Mouse (Mus musculus) ovary, postnatal 36 days (tissue): ENCODE data around the gene Hebp1.

Experiments used
- DNase-seq: peaks from one replicate; pipeline ENCODE4 v3.0.0; 2022; ENCODE audit warnings: low spot score, mixed read lengths

Hebp1 gene

DNA sequence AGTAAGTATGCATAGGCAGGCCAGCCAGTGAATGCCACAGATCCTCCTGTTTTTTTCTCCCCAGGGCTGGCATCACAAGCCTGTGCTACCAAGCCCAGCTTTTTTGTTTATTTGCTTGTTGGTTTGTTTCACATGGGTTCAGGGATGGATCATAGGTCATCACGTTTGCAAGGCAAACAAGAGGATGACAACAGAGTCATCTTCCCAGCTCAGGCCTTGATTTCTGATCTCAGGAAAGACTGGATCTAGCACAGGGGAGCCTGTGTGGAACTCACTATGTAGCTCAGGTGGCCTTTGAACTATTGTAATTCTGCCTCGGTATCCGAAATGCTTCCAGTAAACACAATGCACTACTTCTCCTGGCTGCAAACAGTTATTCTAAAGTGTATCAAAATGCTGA, 35.5 kb downstream of the Hebp1 start:
- DNase-seq = no peak

DNA sequence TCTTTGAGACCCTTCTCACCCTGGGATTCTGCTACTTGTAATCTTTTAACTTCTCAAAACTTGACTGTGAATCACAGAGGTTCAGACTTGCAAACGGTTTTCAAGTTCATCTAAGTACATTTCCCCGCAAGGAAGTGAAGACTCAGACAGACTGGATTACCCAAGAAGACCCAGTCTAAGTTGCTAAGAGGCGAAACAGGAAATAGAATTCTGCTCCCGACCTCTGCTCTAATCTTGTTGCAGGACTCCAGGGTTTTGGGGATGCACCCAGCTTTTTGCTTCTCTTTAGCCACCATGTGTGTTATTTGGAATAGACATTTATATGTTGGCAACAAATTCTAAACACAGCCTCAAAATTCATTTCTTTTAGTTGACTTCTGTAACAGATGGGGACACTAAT, 36.5 kb downstream of the Hebp1 start:
- no peak for DNase-seq

DNA sequence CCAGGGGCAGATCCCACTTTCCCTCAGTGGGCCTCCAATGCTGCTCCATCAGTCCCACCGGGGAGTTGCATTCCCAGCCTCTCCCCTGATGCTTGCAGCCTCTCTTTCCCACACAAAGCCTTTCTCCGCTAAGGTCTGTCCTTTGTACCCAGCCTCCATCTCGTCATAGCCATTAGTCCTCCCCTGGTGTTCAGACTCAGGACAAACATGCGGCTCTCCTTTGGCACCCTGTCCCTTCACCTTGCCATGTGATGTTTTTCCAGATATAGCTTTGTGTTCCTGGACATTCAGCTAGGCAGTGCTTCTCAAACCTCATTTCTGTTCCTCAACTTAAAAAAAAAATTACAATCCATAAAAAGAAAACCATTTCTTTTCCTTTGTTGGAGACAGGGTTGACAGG, 39.3 kb downstream of the Hebp1 start:
- no peak for DNase-seq

DNA sequence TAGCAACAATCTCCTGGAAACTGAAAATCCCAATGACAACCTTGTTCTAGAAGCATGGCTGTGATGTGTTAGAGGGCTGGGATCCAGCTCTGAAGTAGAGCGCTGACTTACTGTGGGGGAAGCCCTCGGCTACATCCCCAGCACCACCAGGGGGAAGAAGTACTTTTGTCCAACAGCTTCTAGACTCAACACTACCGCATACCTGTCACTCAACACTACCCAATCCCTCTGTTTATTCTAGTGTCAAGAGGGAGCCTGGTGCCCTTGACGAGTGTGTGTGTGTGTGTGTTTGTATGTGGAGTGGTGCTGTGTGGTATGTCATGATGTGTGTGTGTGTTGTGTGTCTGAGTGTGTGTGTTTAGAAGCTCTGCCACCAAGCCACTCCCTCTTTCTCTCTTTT, 40.3 kb downstream of the Hebp1 start:
- DNase-seq = no peak

DNA sequence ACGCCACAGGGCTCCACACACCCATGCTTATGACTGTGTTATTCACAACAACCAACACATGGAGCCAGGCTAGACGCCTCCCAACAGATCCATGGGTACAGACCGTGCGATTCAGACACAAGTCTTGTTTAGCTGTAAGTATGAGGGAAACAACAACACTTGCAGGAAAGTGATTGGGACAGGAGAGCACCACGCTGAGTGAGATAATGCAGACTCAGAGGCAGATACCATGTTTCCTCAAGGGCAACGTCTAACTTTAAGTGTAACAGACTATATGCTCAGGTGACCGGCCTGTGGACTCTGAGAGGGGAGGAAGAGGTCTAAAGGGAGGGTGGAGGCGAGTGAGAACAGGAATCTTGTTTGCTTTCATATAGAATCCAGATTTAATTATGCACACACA, 41.2 kb downstream of the Hebp1 start:
- no peak for DNase-seq

DNA sequence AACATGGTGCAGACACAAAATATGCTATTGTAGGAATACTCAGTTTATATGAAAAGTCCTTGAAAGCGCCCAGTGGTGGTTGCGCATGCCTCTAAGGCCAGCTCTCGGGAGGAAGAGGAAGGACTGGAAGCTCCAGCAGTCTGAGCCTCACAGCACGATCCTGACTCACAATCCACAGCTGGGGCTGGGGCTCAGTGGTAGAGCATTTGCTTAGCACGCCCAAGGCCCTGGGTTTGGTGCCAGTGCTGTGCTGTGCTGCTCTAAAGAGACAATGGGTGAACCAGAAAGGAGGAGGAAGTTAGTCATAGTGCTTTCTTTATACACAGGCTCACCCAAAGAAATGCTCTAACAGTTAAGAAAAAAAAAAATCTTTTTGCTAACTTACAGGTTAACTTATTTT, 44.1 kb downstream of the Hebp1 start:
- no peak for DNase-seq

DNA sequence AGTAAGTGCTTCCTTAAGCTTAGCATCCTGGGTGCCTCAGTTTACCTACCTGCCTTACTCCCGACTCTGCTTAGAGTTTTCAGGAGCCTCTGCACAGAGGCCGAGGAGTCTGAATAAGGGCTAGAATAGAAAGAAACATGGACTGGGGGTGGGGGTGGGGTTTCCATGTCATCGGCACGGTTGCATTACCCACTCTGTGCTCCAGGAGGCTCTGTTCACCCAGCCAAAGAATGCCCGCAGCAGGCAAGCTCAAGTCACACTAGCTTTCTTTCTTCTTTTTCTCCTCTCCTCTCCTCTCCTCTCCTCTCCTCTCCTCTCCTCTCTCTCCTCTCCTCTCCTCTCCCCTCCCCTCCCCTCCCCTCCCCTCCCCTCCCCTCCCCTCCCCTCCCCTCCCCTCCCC, 47.5 kb downstream of the Hebp1 start:
- peak; percentile 10 for DNase-seq

DNA sequence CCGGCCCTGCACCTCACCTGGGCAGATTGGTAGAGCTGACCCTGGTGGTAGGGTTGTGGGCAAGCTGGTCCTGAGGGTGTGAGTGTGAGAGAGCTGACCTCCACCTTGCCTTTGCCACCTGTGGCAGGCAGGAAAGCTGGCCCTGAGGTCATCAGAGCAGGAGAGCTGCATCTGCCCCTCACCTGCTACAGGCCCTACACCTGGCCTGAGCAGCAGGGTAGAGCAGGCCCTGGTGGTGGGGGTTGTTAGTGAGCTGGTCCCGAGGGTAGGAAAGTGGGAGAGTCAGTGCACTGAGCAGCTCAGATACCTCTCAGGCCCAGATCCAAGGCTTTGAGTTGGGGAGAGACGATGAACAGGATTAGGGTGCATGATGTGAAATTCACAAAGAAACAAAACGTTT, 48.1 kb downstream of the Hebp1 start:
- no peak for DNase-seq

DNA sequence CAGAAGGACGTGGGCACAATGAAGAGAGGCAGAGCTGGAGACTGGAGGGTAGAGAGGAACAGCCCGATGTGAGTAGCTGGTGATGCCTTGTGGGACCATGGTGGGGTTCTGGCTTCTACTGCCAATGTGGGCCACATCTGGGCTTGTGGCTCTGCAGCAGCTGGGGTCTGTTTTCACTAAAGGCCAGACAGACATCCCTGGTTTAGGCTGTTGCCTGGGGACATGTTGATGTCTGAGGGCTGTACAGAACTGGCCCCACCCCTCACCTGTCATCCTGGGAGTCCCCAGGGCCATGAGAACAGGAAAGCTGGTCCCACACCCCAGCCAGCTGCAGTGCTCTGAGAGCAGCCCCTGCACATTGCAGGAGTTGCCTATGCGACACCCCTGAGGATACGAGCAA, 48.6 kb downstream of the Hebp1 start:
- no peak for DNase-seq

DNA sequence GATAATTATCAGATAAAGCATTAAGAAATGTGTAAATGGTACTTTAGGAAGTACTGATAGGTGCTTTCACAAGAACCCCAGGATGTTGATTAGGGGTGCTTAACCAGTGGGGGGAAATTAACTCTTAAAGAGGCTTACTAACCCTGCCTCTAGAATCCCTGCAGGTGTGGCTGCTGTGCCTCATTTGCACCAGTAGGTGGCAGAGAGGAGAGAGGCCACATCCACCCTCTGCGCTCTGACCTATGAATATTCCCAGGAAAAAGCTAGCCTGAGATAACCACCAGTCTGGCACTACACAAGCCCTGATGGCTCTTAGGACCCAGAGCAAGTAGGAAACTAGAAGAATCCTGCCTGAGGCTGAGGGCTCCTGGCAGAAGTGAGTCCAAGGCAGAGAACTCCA, 49.3 kb downstream of the Hebp1 start:
- no peak for DNase-seq

DNA sequence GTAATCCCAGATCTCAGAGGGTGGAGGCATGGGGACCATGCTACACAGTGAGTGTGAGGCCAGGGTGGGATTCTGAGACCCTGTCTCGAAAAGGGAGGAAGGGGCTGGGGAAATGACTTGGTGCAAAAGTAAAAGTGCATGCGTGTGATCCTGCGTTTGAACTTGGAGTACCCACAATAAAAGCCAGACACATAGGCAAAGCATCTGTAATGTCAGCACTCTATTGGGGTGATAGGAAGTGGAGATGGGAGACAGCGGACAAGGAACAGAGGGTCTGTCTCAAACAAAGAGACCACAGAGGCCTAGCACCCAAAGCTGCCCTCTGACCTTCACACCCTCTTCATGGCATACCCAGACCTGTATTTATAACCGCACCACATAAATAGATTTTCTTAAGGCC, 51.8 kb downstream of the Hebp1 start:
- DNase-seq = no peak

DNA sequence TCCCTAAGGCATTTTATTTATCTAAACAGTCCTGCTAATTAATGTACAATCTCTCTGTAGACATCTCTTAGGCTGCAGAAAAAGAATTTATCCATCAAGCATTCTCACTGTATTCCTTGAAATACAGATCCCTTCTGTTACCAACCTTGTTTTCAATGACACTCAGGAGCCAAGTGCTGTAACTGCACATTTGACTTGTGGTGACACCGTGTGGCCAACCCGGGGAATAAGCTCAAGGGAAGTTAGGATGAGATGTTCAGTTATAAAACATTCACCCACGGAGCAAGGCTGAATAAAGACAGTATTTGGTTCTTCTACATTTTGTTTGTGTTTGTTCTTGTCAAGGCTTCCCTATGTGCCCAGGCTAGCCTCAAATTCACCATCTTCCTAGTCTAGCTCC, 53.3 kb downstream of the Hebp1 start:
- DNase-seq = peak; percentile 21

DNA sequence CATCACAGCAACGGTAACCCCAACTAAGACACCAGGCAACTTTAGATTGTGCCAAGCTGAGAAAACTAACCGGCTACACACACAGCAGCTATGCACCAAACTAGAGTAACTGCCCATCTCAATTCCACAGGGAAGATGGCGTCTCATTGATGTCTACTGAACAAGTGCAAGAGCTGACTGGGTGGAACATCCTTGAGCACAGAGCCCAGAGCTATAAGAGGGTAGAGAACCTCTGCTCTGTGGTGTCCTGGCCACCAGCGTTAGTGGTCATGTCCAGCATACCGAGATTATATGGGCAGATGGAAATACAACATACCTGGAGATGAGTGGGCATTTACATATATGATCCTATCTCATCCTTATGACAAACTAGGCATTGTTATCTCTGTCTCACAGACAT, 54.7 kb downstream of the Hebp1 start:
- DNase-seq = no peak

DNA sequence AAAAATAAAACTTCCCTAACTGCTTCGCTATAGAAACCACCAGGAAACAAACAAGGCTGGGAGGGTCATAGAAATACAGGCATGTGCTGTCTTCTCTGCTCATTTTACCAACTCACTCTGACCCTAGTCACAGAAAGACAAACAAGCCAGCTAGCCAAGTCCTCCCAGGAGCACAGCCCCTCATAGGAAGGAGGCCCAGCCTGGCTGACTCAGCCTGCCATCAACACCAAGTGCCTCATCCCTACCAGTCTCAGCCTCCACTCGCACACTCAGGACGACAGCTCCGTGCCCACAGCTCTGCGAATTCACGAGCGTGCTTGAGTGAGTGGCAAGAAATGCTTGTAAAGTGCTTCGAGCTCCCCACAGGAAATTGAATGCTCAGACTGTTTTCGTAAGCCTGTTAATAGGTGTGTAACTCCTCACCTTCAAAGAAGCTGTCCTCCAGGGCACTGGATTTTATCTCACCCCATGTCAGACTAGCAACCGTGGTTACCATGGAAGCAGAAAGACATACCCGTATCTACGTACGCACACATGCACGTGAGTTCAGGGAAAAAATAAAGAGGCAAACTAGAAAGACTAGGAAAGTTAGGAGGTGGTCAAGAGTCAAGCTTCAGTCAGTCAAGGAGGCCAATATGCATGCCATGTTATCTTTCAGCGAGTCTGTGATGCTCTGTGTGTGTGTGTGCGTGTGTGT, 56.2 kb downstream of the Hebp1 start:
- no peak for DNase-seq

DNA sequence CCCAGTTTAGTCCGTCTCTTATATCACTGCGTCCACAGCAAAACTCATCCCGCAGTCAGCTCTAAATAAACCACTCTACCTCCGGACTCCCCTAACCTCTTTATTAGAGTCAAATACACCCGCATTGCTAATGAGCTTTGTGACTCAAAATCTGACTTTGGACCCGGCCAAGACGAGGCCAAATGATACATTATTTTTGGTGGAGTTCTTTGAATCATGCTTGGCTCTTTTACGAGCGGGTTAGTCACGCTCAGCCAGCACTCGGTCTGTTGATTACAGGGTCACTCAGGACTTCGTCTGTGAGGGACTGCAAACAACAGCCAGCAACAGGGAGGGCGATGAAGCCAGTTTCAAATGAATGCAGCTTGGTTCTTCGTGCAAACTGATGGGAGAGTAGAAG, 59.1 kb downstream of the Hebp1 start:
- no peak for DNase-seq

DNA sequence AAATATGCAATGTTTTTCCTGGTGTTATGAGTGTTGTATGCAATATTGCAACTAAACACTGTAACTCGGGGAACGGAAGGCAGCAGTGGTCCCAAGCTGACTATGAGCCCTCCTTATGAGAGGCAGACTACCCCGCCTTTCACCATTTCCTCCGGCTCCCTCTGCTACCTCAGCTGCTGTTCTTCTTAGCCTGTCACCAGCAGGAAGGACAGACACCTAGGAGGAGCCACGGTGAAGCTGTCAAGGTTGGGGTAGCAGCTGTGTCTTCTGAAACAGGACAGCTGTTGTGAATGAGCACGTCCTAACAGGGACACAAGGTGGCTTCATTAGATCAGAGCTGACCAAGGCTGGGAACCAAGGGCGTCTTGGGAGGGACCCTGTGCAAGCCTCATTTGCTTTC, 59.6 kb downstream of the Hebp1 start:
- no peak for DNase-seq

DNA sequence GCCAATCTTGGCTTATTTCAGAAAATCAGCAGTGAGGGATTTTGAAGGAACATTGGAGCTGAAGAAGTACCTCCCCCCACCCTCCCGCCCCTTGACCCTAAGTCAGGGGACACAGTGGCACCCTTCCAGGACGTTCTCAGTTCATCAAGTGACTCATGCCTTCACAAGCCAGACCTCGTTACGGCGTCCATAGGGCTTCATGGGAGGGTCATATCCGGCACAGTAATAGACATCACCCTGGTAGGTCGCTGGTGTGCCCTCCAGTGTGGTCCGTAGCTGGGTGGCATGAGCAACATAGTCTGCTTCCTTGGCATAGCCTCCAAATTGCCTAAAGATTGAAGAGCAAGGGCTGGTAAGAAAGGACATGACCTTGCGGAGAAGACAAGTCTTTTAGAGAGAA, 60.1 kb downstream of the Hebp1 start:
- DNase-seq = no peak

DNA sequence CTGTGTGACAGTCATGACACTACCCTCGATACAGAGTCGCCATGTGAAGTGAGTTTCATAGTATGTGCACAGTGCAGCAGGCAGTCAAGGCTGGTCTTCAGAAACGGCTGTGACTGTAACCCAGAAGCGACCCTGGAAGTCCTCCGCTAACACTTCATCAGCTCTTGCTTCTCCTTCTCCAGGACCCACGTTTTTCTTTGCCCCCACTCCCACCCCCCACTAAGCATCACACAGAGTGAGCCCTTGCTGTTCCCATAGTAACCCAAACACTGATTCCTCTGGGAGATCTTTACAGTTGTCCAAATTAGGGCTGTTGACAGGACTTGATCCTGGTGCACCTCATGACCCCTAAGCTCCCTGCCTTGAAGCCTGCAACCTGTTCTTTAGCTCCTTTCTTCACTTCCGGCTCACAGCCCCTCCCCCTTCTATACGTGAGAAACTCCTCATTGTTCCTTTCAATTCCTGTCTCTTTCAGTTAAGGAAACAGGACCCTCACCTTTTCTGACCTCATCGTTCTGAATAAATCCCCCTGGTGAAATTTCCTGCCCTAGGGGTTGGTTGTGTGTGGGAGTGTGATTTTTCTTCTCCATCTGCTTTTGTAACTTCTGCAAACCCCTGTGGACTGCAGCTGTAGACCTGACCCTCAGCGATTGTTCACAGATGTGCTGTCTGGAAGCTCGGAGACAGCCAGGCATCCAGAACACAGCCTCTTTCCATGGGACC, 61.2 kb downstream of the Hebp1 start:
- no peak for DNase-seq

DNA sequence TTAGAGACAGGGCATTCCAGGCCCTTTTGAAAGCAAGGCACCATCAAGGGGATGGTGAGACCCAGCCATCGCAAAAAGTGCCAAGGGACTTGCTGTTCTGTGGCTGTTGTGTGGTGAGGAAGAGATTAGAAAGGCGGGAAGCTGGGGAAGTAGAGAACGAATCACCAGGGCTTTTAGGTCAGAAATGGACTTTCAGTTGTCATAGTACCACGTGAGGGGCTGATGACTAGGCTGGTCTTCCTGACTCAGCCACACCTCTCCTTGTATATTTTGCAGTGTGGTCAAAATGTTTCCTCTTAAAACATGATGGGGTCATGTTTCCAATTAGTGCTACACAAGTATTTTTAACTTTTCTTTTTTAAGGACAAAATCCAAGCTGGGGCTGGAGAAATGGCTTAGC, 62.1 kb downstream of the Hebp1 start:
- no peak for DNase-seq

DNA sequence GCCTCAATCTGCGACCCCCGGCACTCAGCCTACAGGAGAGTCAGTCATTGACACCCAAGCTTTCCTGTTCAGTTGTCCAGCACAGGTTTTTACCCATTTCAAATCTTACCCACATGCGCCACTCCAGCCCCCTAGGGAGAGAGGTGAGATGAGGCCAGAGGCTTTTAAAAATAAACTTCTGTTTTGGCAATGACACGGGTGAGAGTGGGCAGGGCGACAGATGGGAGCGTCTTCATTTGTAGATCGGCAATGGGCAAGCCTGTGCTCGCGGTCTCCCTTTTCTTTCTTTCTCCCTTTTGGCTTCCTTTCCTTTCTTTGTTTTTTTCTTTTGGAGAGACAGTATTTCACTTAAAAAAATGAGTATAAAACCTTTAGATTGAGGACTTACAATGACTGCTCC, 64.3 kb downstream of the Hebp1 start:
- no peak for DNase-seq

DNA sequence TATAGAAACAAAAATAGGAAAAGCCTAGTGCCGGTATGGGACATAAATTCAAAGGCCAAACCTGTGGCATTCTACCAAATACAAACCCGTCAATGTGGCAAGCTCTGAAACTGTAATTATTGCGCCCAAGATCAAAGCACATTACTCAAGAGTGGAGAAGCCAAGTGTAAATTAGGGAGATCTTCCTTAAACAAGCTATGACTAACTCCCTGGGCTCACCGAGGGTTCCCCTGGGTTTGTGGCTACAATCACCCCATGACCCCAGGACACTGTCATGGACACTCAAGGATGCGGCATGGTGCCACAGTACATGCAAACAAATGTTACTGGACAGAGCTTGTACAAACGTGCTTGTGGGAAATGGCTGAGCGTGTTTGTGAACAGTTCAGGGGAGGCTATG, 64.7 kb downstream of the Hebp1 start:
- no peak for DNase-seq

DNA sequence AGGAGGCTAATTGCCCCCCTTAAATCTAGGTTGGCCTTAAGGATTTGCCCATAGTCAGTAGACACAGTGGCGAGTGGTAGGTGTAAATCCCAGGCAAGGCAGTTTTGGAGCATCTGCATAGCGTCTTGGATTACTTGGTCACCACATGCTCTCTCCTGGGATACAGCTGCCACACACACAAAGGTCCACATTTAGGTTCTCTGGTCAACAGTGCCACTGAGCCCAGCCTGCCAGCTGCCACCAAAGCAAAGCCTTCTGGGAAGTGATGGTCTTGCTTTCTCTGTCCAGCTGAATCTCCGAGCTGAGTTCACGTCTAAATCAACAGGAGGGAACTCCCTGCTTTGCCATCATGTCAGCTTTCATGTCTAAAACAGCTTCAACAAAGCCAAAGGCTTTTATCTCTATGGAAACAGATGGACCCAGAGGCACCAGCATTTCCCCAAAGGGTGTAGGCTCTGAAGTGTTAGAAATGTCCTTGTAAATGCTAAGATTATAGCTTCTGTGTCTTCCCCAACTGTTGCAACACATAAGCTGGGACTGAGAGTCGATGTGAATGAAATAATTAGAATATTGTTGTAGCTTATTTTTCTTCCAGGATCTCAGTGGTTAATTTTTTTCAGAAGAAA, 73.0 kb downstream of the Hebp1 start:
- DNase-seq = no peak

DNA sequence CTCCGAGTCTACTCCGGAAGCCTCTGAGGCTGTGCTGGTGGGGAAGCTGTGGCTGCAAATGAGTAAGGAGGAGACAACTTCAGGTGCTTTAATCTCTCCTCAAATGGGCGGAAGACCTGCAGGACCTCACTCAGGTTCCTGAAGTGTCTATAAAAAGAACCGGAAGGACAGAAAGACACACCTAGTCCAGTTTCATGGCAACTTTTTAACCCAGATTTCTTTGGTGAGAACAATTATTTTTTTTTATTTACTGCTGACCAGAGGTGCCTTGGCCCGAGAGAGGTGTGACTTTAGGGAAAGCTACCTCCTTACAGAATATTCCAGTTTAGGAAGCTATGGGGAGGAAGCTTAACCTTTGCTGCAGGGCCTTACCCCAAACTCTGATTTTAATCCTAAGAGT, 79.6 kb downstream of the Hebp1 start, which contains the start of gene Gprc5d:
Gene Gprc5d, minus strand, starts transcription at position 101 of the 400 bp plus-strand sequence.
- no peak for DNase-seq

DNA sequence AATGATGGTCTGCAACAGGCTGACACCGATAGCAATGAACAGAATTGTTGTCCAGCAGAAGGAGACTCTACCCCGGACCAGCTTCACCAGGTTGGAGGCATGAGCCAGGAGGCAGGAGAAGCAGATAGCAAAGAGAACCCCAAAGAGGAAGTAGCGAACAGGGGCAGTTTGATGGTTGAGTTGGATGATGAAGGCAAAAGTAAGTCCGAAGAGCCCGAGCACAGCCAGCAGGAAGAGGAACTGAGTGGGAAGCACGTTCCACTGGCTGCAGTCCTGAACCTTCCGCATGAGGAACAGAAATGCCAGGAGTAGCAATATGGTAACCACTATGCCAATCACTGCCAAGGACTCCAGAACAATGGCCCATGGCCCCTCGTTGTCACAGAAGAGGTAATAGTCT, 81.3 kb downstream of the Hebp1 start:
- no peak for DNase-seq
